Mouse (Mus musculus) bone marrow macrophage, adult 2 months (primary cell): ENCODE measurements at regions not wholly inside any gene's neighbourhood (a gene's known extent, or its start where the extent isn't known, plus 50 kb on each side); places are given as distances from the start of the nearest gene placed in this dataset.

ENCODE experiments used
- H3K27ac ChIP-seq: 2 replicates; pipeline ENCODE4 v1.5.1; 2012; ENCODE audit warnings: low read depth, low read length; ENCODE audit not compliant: insufficient read depth
- H3K4me1 ChIP-seq: 2 replicates; pipeline ENCODE4 v1.6.1; 2012; ENCODE audit warnings: low read length; ENCODE audit not compliant: control insufficient read depth, insufficient read depth
- H3K4me3 ChIP-seq: 2 replicates; pipeline ENCODE4 v1.5.1; 2012; ENCODE audit warnings: mild to moderate bottlenecking, low read length, moderate library complexity; ENCODE audit not compliant: insufficient read depth
- CTCF ChIP-seq: IDR thresholded peaks from 2 replicates; pipeline ENCODE4 v1.5.1; 2012; ENCODE audit warnings: low read depth, mild to moderate bottlenecking, low read length, moderate library complexity
- POLR2A ChIP-seq: IDR thresholded peaks from 2 replicates; pipeline ENCODE4 v1.6.1; 2012; ENCODE audit warnings: mild to moderate bottlenecking, low read depth, low read length, borderline replicate concordance

- Histone ChIP-seq H3K27ac (no peak overlapping the region), H3K4me3 (no peak overlapping the region), H3K4me1 (no peaks in the 10 kb centered on the region)
- TF ChIP-seq CTCF (no peak), POLR2A (no peak)
Observed at GRCm38 (mm10) chr10:100754957-100755356, 164.7 kb downstream of the 1700017N19Rik start.

DNA sequence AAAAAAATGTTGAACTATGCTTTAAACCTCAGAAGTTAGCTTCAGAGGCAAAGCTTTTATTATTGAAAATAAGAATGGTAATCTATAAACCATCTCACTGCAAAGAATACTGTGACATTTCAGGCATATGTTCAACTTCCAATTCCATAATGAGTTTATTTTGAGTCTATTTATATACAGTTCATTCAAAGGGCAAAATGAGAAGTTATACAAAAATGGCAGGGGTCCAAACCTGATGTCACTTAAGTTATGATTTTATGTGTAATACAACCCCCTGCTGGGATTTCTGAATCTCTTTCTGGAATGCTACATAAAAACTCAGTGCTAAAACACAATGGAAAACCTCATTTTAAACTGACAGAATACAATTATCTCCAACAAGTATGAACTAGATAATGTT, 184.0 kb downstream of the 1700017N19Rik start:
- H3K4me1 ChIP-seq: no peaks in the 10 kb centered on the region
- H3K4me3 ChIP-seq: no peak overlapping the region
- TF ChIP-seq POLR2A (no peak), CTCF (no peak)
- H3K27ac ChIP-seq: no peak overlapping the region

DNA sequence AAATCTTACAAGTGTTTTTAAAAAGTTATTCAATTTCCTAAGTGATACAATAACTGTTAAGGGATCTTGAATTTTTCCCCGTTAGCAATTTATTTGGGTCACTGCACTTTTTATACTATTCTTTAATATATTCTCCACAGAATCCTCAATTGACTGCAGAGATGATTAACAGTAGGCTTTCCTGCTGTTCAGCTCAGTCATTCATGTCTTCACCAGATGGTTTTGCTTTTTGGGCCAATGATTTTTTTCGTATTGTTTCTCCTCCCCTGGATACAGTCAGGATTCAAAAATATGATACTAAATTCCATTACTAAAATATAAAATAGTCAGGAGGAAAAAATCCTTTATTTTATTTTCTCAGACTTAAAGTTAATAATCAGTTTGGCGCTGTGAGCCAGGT, 201.9 kb downstream of the 1700017N19Rik start:
- no peak overlapping the region for H3K27ac ChIP-seq
- H3K4me1 ChIP-seq: no peaks in the 10 kb centered on the region
- TF ChIP-seq CTCF: no peak
- TF ChIP-seq POLR2A: no peak
- no peak overlapping the region for H3K4me3 ChIP-seq

- H3K4me1 ChIP-seq: no peaks in the 10 kb centered on the region
- no peak for TF ChIP-seq CTCF
- no peak for TF ChIP-seq POLR2A
- no peak overlapping the region for H3K27ac ChIP-seq
- no peak overlapping the region for H3K4me3 ChIP-seq
Observed at GRCm38 (mm10) chr10:100792569-100792968, 202.3 kb downstream of the 1700017N19Rik start.

DNA sequence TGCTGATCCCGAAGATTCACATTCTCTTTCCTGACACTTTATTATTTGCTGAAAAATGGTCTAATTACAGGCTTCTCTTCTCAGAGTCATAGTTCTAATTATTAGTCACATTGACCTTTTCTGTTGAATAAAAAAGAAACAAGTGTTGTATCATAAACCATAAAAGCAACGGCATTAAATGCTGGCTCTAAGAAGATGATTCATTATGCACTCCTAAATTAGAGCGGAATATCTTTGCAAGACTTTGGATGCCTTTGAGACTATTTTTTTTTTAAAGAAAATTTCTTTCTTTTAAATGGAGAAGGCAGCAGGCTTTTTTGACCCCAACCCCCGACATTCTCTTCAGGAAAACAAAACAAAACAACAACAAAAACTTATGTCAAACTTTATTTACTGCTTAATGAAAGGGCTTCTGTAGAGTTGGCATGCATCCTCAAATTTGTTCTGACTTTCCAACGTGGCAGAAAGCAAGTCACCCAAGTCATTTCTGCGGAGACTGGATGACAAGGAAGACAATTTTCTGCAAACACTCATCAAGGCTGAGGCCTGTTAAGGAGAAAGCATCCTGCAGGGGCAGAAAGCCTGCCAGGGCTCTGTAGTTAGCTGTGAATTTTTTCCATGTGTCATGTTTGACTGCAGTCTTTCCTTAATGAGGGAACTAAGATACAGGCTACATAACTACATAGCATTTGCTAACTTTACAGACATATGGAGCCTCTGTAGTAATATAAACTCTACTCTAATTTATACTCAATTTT, 205.1 kb downstream of the 1700017N19Rik start:
- H3K4me1 ChIP-seq: no peaks in the 10 kb centered on the region
- no peak overlapping the region for H3K4me3 ChIP-seq
- no peak overlapping the region for H3K27ac ChIP-seq
- TF ChIP-seq POLR2A (no peak), CTCF (no peak)

- Histone ChIP-seq H3K27ac (no peak overlapping the region), H3K4me3 (no peak overlapping the region), H3K4me1 (no peaks in the 10 kb centered on the region)
- TF ChIP-seq CTCF (no peak), POLR2A (no peak)
Observed at GRCm38 (mm10) chr10:100811639-100812038, 221.4 kb downstream of the 1700017N19Rik start.

- Histone ChIP-seq H3K4me3 (no peak overlapping the region), H3K27ac (no peak overlapping the region), H3K4me1 (peaks cover 2% of the 10 kb centered on the region)
- no peak for TF ChIP-seq CTCF
- TF ChIP-seq POLR2A: no peak
Observed at GRCm38 (mm10) chr10:100834794-100835193, 244.5 kb downstream of the 1700017N19Rik start.

- Histone ChIP-seq H3K27ac (no peak overlapping the region), H3K4me1 (no peaks in the 10 kb centered on the region)
- no peak for TF ChIP-seq POLR2A
- no peak for TF ChIP-seq CTCF
Observed at GRCm38 (mm10) chr10:100853213-100853612, 262.9 kb downstream of the 1700017N19Rik start.

DNA sequence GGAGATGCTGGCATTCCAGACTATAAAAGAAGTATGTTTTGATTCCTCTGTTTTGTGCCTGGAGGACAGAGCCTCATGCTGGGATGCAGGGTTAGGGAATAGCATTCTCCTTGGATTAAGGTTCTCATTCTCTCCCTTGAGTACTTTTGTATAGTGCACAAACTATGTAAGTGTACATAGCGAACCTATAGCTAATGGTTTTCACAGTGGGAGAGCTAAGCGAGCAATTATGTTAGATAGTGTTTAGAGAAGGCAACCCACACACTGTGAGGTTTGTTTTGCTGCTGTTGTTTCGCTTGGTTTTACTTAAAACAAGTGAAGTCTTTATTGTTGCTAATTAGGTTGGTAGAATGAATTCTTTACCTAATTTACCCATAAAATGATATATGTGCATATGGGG, 266.2 kb downstream of the 1700017N19Rik start:
- no peak overlapping the region for H3K27ac ChIP-seq
- no peak for TF ChIP-seq CTCF
- no peak for TF ChIP-seq POLR2A
- H3K4me3 ChIP-seq: no peak overlapping the region
- no peaks in the 10 kb centered on the region for H3K4me1 ChIP-seq

More at GRCm38 (mm10) chr10:100853213-100853612, 262.9 kb downstream of the 1700017N19Rik start:
- no peak overlapping the region for H3K4me3 ChIP-seq

DNA sequence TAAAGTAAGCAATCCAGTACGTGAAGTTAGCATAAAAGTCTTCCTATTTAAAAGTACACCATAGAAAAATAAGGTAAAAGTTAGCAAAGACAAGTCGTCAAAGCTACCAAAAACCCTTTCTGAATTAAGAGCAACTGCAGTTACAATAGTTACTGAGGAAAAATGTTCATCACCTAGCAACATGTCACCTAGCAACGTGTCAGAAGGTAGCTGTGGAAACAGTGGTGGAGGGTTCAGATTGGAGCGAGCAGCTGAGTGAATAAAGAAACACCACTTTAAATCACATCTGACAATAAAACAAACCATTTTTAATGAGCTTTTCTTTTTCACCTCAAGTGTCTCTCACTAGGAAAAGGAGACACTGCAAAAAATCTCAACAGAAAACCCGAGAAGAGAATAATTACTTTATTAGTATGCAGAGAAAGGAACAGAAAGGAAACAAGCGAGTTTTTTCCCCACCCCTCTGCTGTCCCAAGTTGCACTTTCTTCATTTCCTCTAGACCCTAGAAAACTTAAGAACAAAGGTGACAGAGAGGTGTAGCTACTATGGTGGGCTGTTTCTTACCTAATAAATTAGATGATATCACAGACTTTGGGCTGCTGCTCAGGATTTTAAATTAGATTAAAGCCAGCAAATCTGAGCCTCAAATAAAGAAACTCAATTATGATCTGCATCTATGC, 275.4 kb downstream of the 1700017N19Rik start:
- Histone ChIP-seq H3K4me3 (no peak overlapping the region), H3K4me1 (no peaks in the 10 kb centered on the region), H3K27ac (no peak overlapping the region)
- TF ChIP-seq POLR2A: no peak
- no peak for TF ChIP-seq CTCF

GRCm38 (mm10) chr10:100868360-100868916, 278.2 kb downstream of the 1700017N19Rik start:
- no peak overlapping the region for H3K27ac ChIP-seq
- TF ChIP-seq POLR2A (no peak), CTCF (no peak)
- no peak overlapping the region for H3K4me3 ChIP-seq
- no peaks in the 10 kb centered on the region for H3K4me1 ChIP-seq
